Comparison of ENCODE assay signal across 22 mouse cellular contexts in genomic region chr14:34564646-34565045, GRCm38 (mm10). TPM values are rescaled to one million over a fixed set of nuclear protein-coding genes. Genes with fewer than 3 reads are reported as not detected.
A peak's percentile ranks its signal among the peaks of the same experiment; 100 is the strongest.
DNase-seq lines count a peak whose midpoint lies in the region; ATAC-seq and TF ChIP-seq lines count a peak whose summit lies in the region.
"Had no signal": no experiment of that assay in that cellular context is flagged by ENCODE, and none has a peak within 500 bp of the region (broad histone marks: within the 10 kb centered on the region; RNA-seq: fewer than 3 reads in every experiment).

No protein-coding gene starts in this region.

- H3K9ac ChIP-seq in intestine, embryonic 14.5 days (ENCODE audit: low read length), result no peak overlapping the region
- H3K9ac ChIP-seq: embryonic facial prominence, embryonic 12.5 days; kidney, embryonic 15.5 days; limb, embryonic 13.5 days had no signal

- no peak for TF ChIP-seq CTCF in small intestine, adult 2 months (IDR thresholded peaks at IDR 0.05; ENCODE audit: extremely low read depth, insufficient read length, insufficient replicate concordance, low read depth, low read length)

- peak; percentile 78 to 88 for DNase-seq in heart, adult 18-20 months
- DNase-seq in heart, adult 8-10 months (ENCODE audit: low spot score), result no peak
- no peak for DNase-seq in heart, embryonic 10.5 days (ENCODE audit: low spot score)
- no peak for DNase-seq in intestine, embryonic 14.5 days (ENCODE audit: low spot score)
- DNase-seq in layer of hippocampus, adult 9-11 months, result no peak
- no peak for DNase-seq in layer of hippocampus, adult 11-12 months (ENCODE audit: low spot score)
- DNase-seq: cerebellum, adult 9-11 months; right cerebral cortex, postnatal 14 days; thymus, adult 2 months had no signal

- peak overlapping the region; percentile 52; the same call in 1 of the 2 replicates for H3K27ac ChIP-seq in heart, embryonic 10.5 days
- peak overlapping the region; percentile 54; the same call in 1 of the 2 replicates for H3K27ac ChIP-seq in intestine, embryonic 14.5 days (ENCODE audit: low read depth)
- H3K27ac ChIP-seq in small intestine, adult 2 months (ENCODE audit: insufficient read depth, low read depth, low read length), result peak overlapping the region; percentile 69
- H3K27ac ChIP-seq: embryonic facial prominence, embryonic 12.5 days; kidney, embryonic 15.5 days; macrophage had no signal

- TF ChIP-seq POLR2A in small intestine, adult 2 months (IDR thresholded peaks at IDR 0.05; ENCODE audit: low read depth, low read length), result no peak

- peaks cover 73% of the 10 kb centered on the region for H3K4me1 ChIP-seq in heart, embryonic 10.5 days
- H3K4me1 ChIP-seq in intestine, embryonic 14.5 days (replicated peaks; ENCODE audit: control insufficient read depth, insufficient read depth, low read length), result peaks cover 11% of the 10 kb centered on the region; the same call in 1 of the 2 replicates
- H3K4me1 ChIP-seq in small intestine, adult 2 months (ENCODE audit: control insufficient read depth, insufficient read depth, insufficient read length, low read length), result peaks cover 2% of the 10 kb centered on the region; the same call in 1 of the 2 replicates

- no peaks in the 10 kb centered on the region for H3K27me3 ChIP-seq in heart, embryonic 10.5 days (ENCODE audit: insufficient read depth, poor library complexity, severe bottlenecking)
- no peaks in the 10 kb centered on the region for H3K27me3 ChIP-seq in intestine, embryonic 14.5 days (replicated peaks; ENCODE audit: control insufficient read depth, insufficient read depth, low read length)
- H3K27me3 ChIP-seq in small intestine, adult 2 months (ENCODE audit: control insufficient read depth, insufficient read depth, low read length), result no peaks in the 10 kb centered on the region
- H3K27me3 ChIP-seq: limb, embryonic 13.5 days had no signal

- no peaks in the 10 kb centered on the region for H3K9me3 ChIP-seq in heart, embryonic 10.5 days
- H3K9me3 ChIP-seq in intestine, embryonic 14.5 days (ENCODE audit: control insufficient read depth, low read length), result no peaks in the 10 kb centered on the region
- H3K9me3 ChIP-seq: embryonic facial prominence, embryonic 12.5 days; kidney, embryonic 15.5 days; limb, embryonic 13.5 days had no signal

- WGBS in heart, embryonic 10.5 days, result 67% methylated on average over 5 of the region's 5 CpGs
- 71% methylated on average over 5 of the region's 5 CpGs for WGBS in intestine, embryonic 14.5 days
- WGBS in small intestine, adult 2 months, result 86% methylated on average over 5 of the region's 5 CpGs

- H3K4me2 ChIP-seq in intestine, embryonic 14.5 days (ENCODE audit: low read length), result no peak overlapping the region
- H3K4me2 ChIP-seq: embryonic facial prominence, embryonic 12.5 days; kidney, embryonic 15.5 days; limb, embryonic 13.5 days had no signal

- peaks cover 30% of the 10 kb centered on the region for H3K36me3 ChIP-seq in heart, embryonic 10.5 days
- H3K36me3 ChIP-seq in intestine, embryonic 14.5 days (ENCODE audit: control insufficient read depth, insufficient read depth, low read length), result no peaks in the 10 kb centered on the region
- peaks cover 9% of the 10 kb centered on the region for H3K36me3 ChIP-seq in small intestine, adult 2 months (ENCODE audit: control insufficient read depth, insufficient read depth, low read length)
- H3K36me3 ChIP-seq: embryonic facial prominence, embryonic 12.5 days; kidney, embryonic 15.5 days; limb, embryonic 13.5 days had no signal

- no peak overlapping the region for H3K4me3 ChIP-seq in heart, embryonic 10.5 days
- no peak overlapping the region for H3K4me3 ChIP-seq in intestine, embryonic 14.5 days (ENCODE audit: low read depth, low read length)
- no peak overlapping the region for H3K4me3 ChIP-seq in small intestine, adult 2 months (ENCODE audit: low read depth, low read length)
- H3K4me3 ChIP-seq: embryonic facial prominence, embryonic 12.5 days; kidney, embryonic 15.5 days; limb, embryonic 13.5 days had no signal

- ATAC-seq in intestine, embryonic 14.5 days (replicated peaks; ENCODE audit: low FRiP score, low TSS enrichment, low read depth), result no peak
- no peak for ATAC-seq in cerebellum, adult (ENCODE audit: insufficient number of reproducible peaks, low FRiP score, low TSS enrichment)
- ATAC-seq: forebrain, embryonic 16.5 days had no signal

RNA-seq across cellular contexts. Expression of gene Ldb3, which starts 23.8 kb away (rescaled TPM):
- total RNA-seq in heart, adult 18-20 months (2021), result 1,000 to 10,000 TPM; 1,008 to 1,034 TPM
- 1,000 to 10,000 TPM; 1,077 to 1,246 (median 1,126) TPM for total RNA-seq in heart, adult 8-10 months (2022)
- polyA plus RNA-seq in heart, embryonic 10.5 days (2016; fragmentation: Nextera tagmentation; extraction: Ambion mirVana), result 136 and 219 TPM in 2 replicates
- 1.6 and 2.0 TPM in 2 replicates for polyA plus RNA-seq in intestine, embryonic 14.5 days (2014; fragmentation: Nextera tagmentation; extraction: Ambion mirVana)
- 29.9 and 102 TPM in 2 replicates for polyA plus RNA-seq in small intestine, adult 2 months (2012; rRNA removed)
- total RNA-seq: MEL; neutrophil, adult 5-6 weeks had no signal
- polyA plus RNA-seq: macrophage had no signal

RNA-seq across cellular contexts. Expression of gene Opn4, which starts 35.3 kb away (rescaled TPM):
- 1 to 10 TPM; 1.9 to 2.5 TPM for total RNA-seq in heart, adult 18-20 months (2021)
- total RNA-seq in heart, adult 8-10 months (2022), result 1 to 10 TPM; 1.7 to 2.5 (median 2.4) TPM
- polyA plus RNA-seq in heart, embryonic 10.5 days (2016; fragmentation: Nextera tagmentation; extraction: Ambion mirVana), result 4.1 and 5.9 TPM in 2 replicates
- polyA plus RNA-seq in intestine, embryonic 14.5 days (2014; fragmentation: Nextera tagmentation; extraction: Ambion mirVana), result not detected in 2 replicates
- not detected in 2 replicates for polyA plus RNA-seq in small intestine, adult 2 months (2012; rRNA removed)
- total RNA-seq: hematopoietic stem cell, adult 5-6 weeks; layer of hippocampus, postnatal 25 days; MEL; midbrain, postnatal 0 days; neutrophil, adult 5-6 weeks had no signal
- polyA plus RNA-seq: C2C12; forebrain, embryonic 16.5 days; limb, embryonic 13.5 days; macrophage had no signal

RNA-seq across cellular contexts. Expression of gene 9230112D13Rik, which starts 42.0 kb away (rescaled TPM):
- total RNA-seq in heart, adult 18-20 months (2021), result not detected
- total RNA-seq in heart, adult 8-10 months (2022), result not detected
- polyA plus RNA-seq in heart, embryonic 10.5 days (2016; fragmentation: Nextera tagmentation; extraction: Ambion mirVana), result not detected in 2 replicates
- polyA plus RNA-seq in intestine, embryonic 14.5 days (2014; fragmentation: Nextera tagmentation; extraction: Ambion mirVana), result not detected in 2 replicates
- not detected in 2 replicates for polyA plus RNA-seq in small intestine, adult 2 months (2012; rRNA removed)
- total RNA-seq: hematopoietic stem cell, adult 5-6 weeks; layer of hippocampus, postnatal 25 days; MEL; midbrain, postnatal 0 days; neutrophil, adult 5-6 weeks had no signal
- polyA plus RNA-seq: C2C12; embryonic facial prominence, embryonic 12.5 days; forebrain, embryonic 16.5 days; kidney, embryonic 15.5 days; limb, embryonic 13.5 days; macrophage; midbrain, postnatal 0 days; thymus, adult 2 months had no signal

Comparison
In these comparisons a context has a peak if more than half of its experiments do, and no peak if none do; other contexts are left out.
1. DNase-seq: peak in heart, adult 18-20 months (2 of 2); none in heart, adult 8-10 months (single experiment), heart, embryonic 10.5 days (single experiment), intestine, embryonic 14.5 days (single experiment), layer of hippocampus, adult 9-11 months (single experiment) and layer of hippocampus, adult 11-12 months (single experiment).
2. RNA of gene Ldb3, which starts 23.8 kb away (polyA plus RNA-seq): 136 to 219 TPM in heart, embryonic 10.5 days and 29.9 to 102 TPM in small intestine, adult 2 months; 1.6 to 2.0 TPM in intestine, embryonic 14.5 days; every median in the first group is over 10 times any median in the second.
3. Peak in every context shown above with its lines, with median percentiles within 50 percentile points of each other: H3K27ac ChIP-seq.